Mouse (Mus musculus): ENCODE measurements around the gene Gm21891.
"Not testable (repeated sequence)": the region's sequence is repeated elsewhere in the genome, so short reads cannot be mapped to it uniquely, and the experiment has no call there.

Gene Gm21891

DNA sequence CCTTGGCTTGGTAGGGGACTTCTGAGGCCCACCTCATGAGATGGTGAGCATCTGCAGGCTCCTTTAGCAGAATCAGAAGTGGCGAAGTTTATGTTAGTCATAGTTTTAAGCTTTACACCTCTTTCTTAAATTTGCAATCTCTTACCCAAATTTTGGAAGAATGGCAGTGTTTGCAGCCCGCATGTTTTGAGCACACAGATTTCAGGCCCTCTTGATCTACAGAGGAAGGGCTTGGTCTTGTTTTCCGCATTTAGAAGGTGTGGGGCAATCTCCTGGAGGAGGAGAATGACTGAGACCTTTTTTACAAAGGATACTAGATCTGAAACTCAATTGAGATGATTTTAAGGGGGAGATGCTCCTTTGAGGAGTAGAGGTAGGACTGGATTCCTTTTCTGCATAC, at the start of gene Gm21891:
Gene Gm21891, minus strand, starts transcription at position 101 of the 400 bp plus-strand sequence.
- DNase-seq (ENCODE audit: inconsistent ontology term), result not testable (repeated sequence)

DNA sequence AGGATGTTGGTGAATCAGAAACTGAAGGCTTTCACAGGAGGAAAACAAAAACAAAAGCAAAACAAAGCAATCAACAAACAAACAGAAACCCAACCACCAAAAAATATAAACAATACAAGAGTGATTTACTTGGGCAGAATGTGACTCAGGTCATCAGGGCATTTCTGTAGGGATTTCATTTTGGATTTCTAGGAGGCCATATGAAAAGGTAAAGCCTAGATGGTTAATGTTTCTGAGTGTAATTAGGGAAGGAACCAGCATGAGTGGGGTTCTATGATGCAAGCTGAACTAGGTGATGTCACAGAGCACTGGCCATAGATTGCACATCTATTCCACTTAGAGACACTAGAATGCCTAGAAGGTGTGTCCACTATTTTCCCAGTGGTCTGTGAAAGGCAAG, 28.4 kb upstream of the Gm21891 start, which contains the start of gene Gm21425:
Gene Gm21425, plus strand, starts transcription at position 301 of the 400 bp plus-strand sequence.
- DNase-seq (ENCODE audit: inconsistent ontology term), result not testable (repeated sequence)

Measured in Muller cell, postnatal 12 days (primary cell).